Mouse (Mus musculus) T-helper 2 cell (primary cell): ENCODE data around the gene Nek3.
"Not testable (repeated sequence)": the region's sequence is repeated elsewhere in the genome, so short reads cannot be mapped to it uniquely, and the experiment has no call there.

Experiments
- in situ Hi-C: fragments of 300-600 bp; cut with MboI, MseI; formaldehyde crosslinking; loops from one replicate; pipeline ENCODE4 v1.15.1; 2025; ENCODE audit warnings: high pct_unique_total_duplicates

Gene Nek3

GRCm38 (mm10) chr8:22143764-22144491 is 22.3 kb downstream of the Nek3 start:
- in situ Hi-C loops: no loop called here

- in situ Hi-C loops: no loop called here
Measured at GRCm38 (mm10) chr8:22142592-22142991, 23.6 kb downstream of the Nek3 start.

GRCm38 (mm10) chr8:22141836-22142385 is 24.3 kb downstream of the Nek3 start:
- in situ Hi-C loops: no loop called here

GRCm38 (mm10) chr8:22136462-22136861 is 29.8 kb downstream of the Nek3 start:
- in situ Hi-C loops: not testable (repeated sequence)

- in situ Hi-C loops: loop anchor here (5.0 kb wide), 1 partner anchor 67 kb away; no protein-coding TSS in a partner anchor
Measured at GRCm38 (mm10) chr8:22134750-22135135, 31.5 kb downstream of the Nek3 start.

- in situ Hi-C loops: loop anchor here (5.0 kb wide), 1 partner anchor 67 kb away; no protein-coding TSS in a partner anchor
Measured at GRCm38 (mm10) chr8:22134078-22134749, 32.0 kb downstream of the Nek3 start.

- in situ Hi-C loops: loop anchor here (5.0 kb wide), 1 partner anchor 65 kb away; no protein-coding TSS in a partner anchor
Measured at GRCm38 (mm10) chr8:22132062-22132461, 34.2 kb downstream of the Nek3 start.

GRCm38 (mm10) chr8:22124220-22125152 is 41.7 kb downstream of the Nek3 start, which contains the start of gene Nek5:
Gene Nek5 (minus strand): TSS chr8:22125053.
- in situ Hi-C loops: no loop called here

- in situ Hi-C loops: no loop called here
Measured at GRCm38 (mm10) chr8:22107020-22107419, 59.2 kb downstream of the Nek3 start.

- in situ Hi-C loops: no loop called here
Measured at GRCm38 (mm10) chr8:22091568-22091967, 74.7 kb downstream of the Nek3 start.

GRCm38 (mm10) chr8:22089226-22089625 is 77.0 kb downstream of the Nek3 start:
- in situ Hi-C loops: no loop called here

- in situ Hi-C loops: no loop called here
Measured at GRCm38 (mm10) chr8:22079313-22080007, 86.8 kb downstream of the Nek3 start.
